Mouse (Mus musculus) stomach, embryonic 14.5 days (tissue): ENCODE results near the gene Zfp239. TPM values are rescaled to one million over a fixed set of nuclear protein-coding genes. Genes with fewer than 3 reads are reported as not detected.
"Not testable (repeated sequence)": the region's sequence is repeated elsewhere in the genome, so short reads cannot be mapped to it uniquely, and the experiment has no call there.

Source experiments
- ATAC-seq: fragments of 200-750 bp; cut with Nextera tagmentation; 2 replicates; pipeline ENCODE4 v1.8.0; 2017; ENCODE audit warnings: low read depth, moderate TSS enrichment; ENCODE audit not compliant: insufficient number of reproducible peaks, insufficient read depth, low FRiP score
- H3K27ac ChIP-seq: fragments of 300-500 bp; sonication (generic); 2 replicates; pipeline ENCODE4 v1.5.1; 2014; ENCODE audit warnings: mild to moderate bottlenecking, low read length, moderate library complexity, mixed read lengths
- H3K27me3 ChIP-seq: fragments of 300-500 bp; sonication (generic); 2 replicates; pipeline ENCODE4 v1.6.1; 2014; ENCODE audit warnings: low read length, control low read depth, mixed read lengths; ENCODE audit not compliant: control insufficient read depth, insufficient read depth
- H3K36me3 ChIP-seq: fragments of 300-500 bp; sonication (generic); 2 replicates; pipeline ENCODE4 v1.6.1; 2014; ENCODE audit warnings: mild to moderate bottlenecking, control low read depth, low read length, moderate library complexity, mixed read lengths; ENCODE audit not compliant: control insufficient read depth, insufficient read depth
- H3K4me1 ChIP-seq: fragments of 300-500 bp; sonication (generic); 2 replicates; pipeline ENCODE4 v1.6.1; 2014; ENCODE audit warnings: low read length, control low read depth, mixed read lengths; ENCODE audit not compliant: control insufficient read depth, insufficient read depth
- H3K4me2 ChIP-seq: fragments of 300-500 bp; sonication (generic); replicated peaks from 2 replicates; pipeline ENCODE4 v1.6.1; 2014; ENCODE audit warnings: low read depth, low read length, control low read depth
- H3K4me3 ChIP-seq: fragments of 300-500 bp; sonication (generic); 2 replicates; pipeline ENCODE4 v1.5.1; 2014; ENCODE audit warnings: low read depth, low read length, control low read depth
- H3K9ac ChIP-seq: fragments of 300-500 bp; sonication (generic); replicated peaks from 2 replicates; pipeline ENCODE4 v1.6.1; 2014; ENCODE audit warnings: low read depth, mild to moderate bottlenecking, control low read depth, low read length, moderate library complexity, mixed read lengths
- H3K9me3 ChIP-seq: fragments of 300-500 bp; sonication (generic); 2 replicates; pipeline ENCODE4 v1.6.1; 2016; ENCODE audit warnings: low read depth, low read length, control low read depth; ENCODE audit not compliant: control insufficient read depth
- WGBS: fragments of 180-500 bp; shearing (Covaris S2); extraction: QIAGEN DNeasy Blood & Tissue Kit; methylation state at CpG from one replicate; pipeline ENCODE4 v1.1.7; 2014; 5-methylcytosine and 5-hydroxymethylcytosine counted together
- polyA plus RNA-seq: library from polyadenylated mRNA; unstranded; fragments of >200 nt; fragmentation: Nextera tagmentation; extraction: Ambion mirVana; gene quantifications from 2 replicates; pipeline ENCODE4 v1.2.1, GENCODE M21; 2014

Gene Zfp239
- polyA plus RNA-seq, 1 experiment from 2014 or later = 7.6 TPM

DNA sequence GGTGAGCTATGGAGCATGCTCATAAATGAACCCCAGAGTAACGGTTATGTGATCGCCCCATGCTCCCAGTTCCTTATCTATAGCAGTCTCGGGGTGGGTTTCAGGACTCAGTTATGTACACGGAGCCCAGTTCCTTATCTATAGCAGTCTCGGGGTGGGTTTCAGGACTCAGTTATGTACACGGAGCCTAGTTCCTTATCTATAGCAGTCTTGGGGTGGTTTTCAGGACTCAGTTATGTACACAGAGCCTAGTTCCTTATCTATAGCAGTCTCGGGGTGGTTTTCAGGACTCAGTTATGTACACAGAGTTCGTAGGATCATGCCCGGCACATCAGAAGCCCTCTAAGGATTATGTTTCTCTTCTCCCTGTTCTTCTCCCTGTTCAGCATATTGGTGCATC lies 17.3 kb upstream of the Zfp239 start:
- no peaks in the 10 kb centered on the region for H3K9me3 ChIP-seq
- 63% methylated on average over 9 of the region's 9 CpGs for WGBS
- ATAC-seq = no peak
- no peak overlapping the region for H3K4me2 ChIP-seq
- H3K27ac ChIP-seq = no peak overlapping the region
- peaks cover 51% of the 10 kb centered on the region for H3K36me3 ChIP-seq
- H3K4me1 ChIP-seq = peaks cover 4% of the 10 kb centered on the region; the same call in 1 of the 2 replicates
- no peak overlapping the region for H3K9ac ChIP-seq
- no peaks in the 10 kb centered on the region for H3K27me3 ChIP-seq
- H3K4me3 ChIP-seq = no peak overlapping the region

DNA sequence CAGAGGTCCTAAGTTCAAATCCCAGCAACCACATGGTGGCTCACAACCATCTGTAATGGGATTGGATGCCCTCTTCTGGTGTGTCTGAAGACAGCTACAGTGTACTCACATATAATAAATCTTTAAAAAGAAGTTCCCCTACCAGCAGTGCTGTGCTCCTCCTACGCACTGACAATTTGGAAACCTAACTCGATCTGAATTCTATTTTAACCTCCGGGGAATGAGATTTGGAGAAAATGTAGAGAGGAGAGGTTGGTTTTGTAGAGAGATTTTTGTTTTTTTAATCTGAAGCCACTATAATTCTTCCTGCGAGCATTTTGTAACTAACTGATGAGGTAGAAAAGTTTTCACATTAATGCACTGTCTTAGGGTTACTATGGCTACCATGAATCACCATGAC lies 15.2 kb upstream of the Zfp239 start:
- not testable (repeated sequence) for H3K4me2 ChIP-seq, ATAC-seq, H3K4me1 ChIP-seq, H3K9me3 ChIP-seq, H3K27me3 ChIP-seq, H3K9ac ChIP-seq, H3K4me3 ChIP-seq, H3K27ac ChIP-seq
- H3K36me3 ChIP-seq = peaks cover 51% of the 10 kb centered on the region
- 93% methylated on average over 4 of the region's 4 CpGs for WGBS

DNA sequence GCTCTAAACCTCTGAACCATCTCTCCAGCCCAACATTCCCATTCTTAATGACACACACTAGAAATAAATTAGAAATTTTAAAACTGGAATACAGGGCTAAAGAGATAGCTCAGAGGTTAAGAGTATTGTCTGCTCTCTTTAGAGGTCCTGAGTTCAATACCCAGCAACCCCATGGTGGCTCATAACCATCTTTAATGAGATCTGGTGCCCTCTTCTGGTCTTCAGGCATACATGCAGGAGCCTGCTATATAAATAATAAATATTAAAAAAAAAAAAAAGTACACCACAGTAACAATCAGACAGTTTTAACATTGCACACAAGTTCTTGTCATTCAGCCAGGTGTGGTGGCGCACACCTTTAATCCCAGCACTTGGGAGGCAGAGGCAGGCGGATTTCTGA lies 14.1 kb upstream of the Zfp239 start:
- ATAC-seq = no peak
- Histone ChIP-seq H3K4me2 (no peak overlapping the region), H3K27me3 (no peaks in the 10 kb centered on the region), H3K4me3 (no peak overlapping the region), H3K27ac (no peak overlapping the region), H3K9me3 (no peaks in the 10 kb centered on the region), H3K4me1 (no peaks in the 10 kb centered on the region), H3K9ac (no peak overlapping the region), H3K36me3 (peaks cover 51% of the 10 kb centered on the region)
- 93% methylated on average over 2 of the region's 2 CpGs for WGBS

DNA sequence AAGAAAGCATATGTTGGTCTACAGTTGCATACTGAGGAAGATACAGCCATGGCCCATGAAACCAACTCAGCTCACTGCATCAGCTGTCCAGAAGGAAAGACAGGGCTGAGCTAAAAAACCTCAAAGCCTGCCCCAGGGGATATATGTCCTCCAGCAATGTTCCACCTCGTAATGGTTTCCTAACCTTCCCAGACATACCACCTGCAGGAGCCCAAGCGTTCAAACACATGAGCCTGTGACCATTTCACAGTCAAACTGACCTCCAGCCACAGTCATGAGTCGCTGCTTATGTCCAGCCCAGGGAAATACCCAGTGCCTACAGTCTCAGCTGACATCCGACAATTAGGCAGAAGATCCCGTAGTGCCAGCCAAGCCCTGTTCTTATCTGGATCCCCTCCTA lies 13.3 kb upstream of the Zfp239 start:
- H3K36me3 ChIP-seq = peaks cover 46% of the 10 kb centered on the region
- 92% methylated on average over 5 of the region's 5 CpGs for WGBS
- H3K9me3 ChIP-seq = no peaks in the 10 kb centered on the region
- no peak overlapping the region for H3K9ac ChIP-seq
- no peaks in the 10 kb centered on the region for H3K4me1 ChIP-seq
- H3K4me3 ChIP-seq = no peak overlapping the region
- H3K27me3 ChIP-seq = no peaks in the 10 kb centered on the region
- no peak overlapping the region for H3K4me2 ChIP-seq
- no peak for ATAC-seq
- H3K27ac ChIP-seq = no peak overlapping the region

DNA sequence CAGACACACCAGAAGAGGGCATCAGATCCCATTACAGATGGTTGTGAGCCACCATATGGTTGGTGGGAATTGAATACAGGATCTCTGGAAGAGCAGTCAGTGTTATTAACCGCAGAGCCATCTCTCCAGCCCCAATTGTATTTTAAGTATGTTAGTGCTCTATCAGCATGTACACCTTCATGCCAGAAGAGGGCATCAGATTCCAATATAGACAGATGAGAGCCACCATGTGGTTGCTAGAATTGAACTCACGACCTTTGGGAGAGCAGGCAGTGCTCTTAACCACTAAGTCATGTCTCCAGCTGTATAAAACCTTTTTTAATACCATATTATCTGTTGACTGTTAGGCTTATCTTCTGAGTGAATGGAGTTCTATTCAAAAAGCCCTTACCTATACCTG lies 10.2 kb upstream of the Zfp239 start:
- peaks cover 15% of the 10 kb centered on the region for H3K36me3 ChIP-seq
- no peaks in the 10 kb centered on the region for H3K9me3 ChIP-seq
- WGBS = 64% methylated on average over 2 of the region's 2 CpGs
- no peak overlapping the region for H3K27ac ChIP-seq
- no peak overlapping the region for H3K4me2 ChIP-seq
- no peak overlapping the region for H3K9ac ChIP-seq
- no peaks in the 10 kb centered on the region for H3K4me1 ChIP-seq
- no peak overlapping the region for H3K4me3 ChIP-seq
- no peaks in the 10 kb centered on the region for H3K27me3 ChIP-seq
- ATAC-seq = no peak

DNA sequence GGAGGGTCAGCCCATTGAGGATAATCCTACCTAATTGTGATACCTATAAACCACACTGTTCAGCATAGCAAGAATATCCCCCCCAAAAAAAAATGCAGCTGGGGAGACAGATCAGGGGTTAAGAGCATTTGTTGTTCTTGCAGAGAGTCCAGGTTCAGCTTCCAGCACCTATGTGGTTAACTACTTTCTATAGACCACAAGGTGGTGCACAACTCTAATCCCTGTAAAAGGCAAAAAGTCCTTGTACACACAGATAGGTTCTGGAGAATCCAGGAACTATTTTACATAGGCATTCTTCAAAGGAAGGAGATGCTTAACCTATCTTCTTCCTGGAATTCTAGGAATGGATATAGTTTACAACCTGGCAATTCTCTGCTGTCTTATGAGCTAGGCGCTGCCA lies 3.9 kb upstream of the Zfp239 start:
- no peaks in the 10 kb centered on the region for H3K36me3 ChIP-seq
- H3K9me3 ChIP-seq = no peaks in the 10 kb centered on the region
- no peak overlapping the region for H3K27ac ChIP-seq
- no peaks in the 10 kb centered on the region for H3K4me1 ChIP-seq
- no peak overlapping the region for H3K4me3 ChIP-seq
- H3K9ac ChIP-seq = no peak overlapping the region
- ATAC-seq = no peak
- H3K27me3 ChIP-seq = no peaks in the 10 kb centered on the region
- WGBS = 65% methylated on average over 1 of the region's 1 CpGs
- H3K4me2 ChIP-seq = no peak overlapping the region

DNA sequence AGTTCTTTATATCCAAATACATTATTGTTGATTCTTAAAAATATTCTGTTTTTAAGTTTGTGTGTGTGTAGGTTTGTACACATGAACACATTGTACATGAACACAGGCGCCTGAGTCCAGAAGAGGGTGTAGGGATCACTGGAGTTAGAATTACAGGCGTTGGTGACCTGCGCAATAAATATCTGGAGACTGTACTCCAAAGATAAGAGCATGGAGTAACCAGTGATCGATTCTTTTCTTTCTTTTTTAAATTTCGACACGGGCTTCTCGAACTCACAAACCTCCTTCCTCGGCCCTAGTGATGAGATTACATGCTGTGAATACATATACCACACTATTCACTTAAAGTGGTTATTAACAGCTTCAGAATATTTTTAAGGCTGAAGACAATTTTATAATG lies 565 bp downstream of the Zfp239 start:
- no peak for ATAC-seq
- H3K4me3 ChIP-seq = no peak overlapping the region
- H3K27ac ChIP-seq = no peak overlapping the region
- no peaks in the 10 kb centered on the region for H3K36me3 ChIP-seq
- WGBS = 82% methylated on average over 8 of the region's 8 CpGs
- no peaks in the 10 kb centered on the region for H3K27me3 ChIP-seq
- H3K9me3 ChIP-seq = no peaks in the 10 kb centered on the region
- H3K4me2 ChIP-seq = peak overlapping the region; percentile 80
- no peak overlapping the region for H3K9ac ChIP-seq
- H3K4me1 ChIP-seq = no peaks in the 10 kb centered on the region

DNA sequence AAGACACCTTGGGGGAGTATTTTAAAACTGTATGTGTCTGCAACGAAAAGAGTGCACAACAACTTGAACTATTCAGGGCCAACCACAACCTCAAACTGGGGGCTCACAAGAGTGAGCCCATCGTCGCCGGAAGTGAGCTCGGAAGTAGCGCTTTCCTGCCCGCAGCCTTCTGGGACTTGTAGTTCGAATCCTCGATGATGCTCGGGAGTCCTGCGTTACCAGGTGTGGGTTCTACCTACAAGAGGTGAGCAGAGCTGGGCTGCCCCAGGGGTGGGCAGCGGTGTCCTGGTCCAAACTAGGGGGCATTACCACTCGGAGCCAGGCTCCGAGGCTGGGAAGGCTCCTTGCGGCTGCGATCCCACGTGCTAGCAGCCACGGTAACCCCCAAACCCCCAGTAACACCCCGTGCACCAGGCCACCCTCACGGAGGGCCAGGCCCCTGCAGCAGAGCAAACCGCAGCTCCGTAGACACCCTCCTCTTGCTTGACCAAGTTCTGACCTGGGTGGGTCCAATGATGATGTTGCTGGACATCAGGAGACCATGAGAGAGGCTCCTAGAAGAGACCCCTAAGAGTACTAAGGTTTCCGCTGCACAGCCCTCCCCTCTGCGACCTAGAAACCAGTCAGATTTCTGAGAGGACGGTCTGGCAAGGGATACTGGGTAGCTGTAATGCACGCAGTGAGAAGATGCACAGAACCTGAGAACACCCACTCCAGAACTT lies 1.2 kb downstream of the Zfp239 start:
- Histone ChIP-seq H3K27ac (no peak overlapping the region), H3K36me3 (no peaks in the 10 kb centered on the region), H3K27me3 (no peaks in the 10 kb centered on the region), H3K4me3 (peak overlapping the region; percentile 68), H3K4me2 (peak overlapping the region; percentile 80), H3K9ac (peak overlapping the region; percentile 56), H3K4me1 (no peaks in the 10 kb centered on the region), H3K9me3 (no peaks in the 10 kb centered on the region)
- 3% methylated on average over 26 of the region's 26 CpGs for WGBS
- ATAC-seq = peak; percentile 82; the same call in 1 of the 2 replicates

DNA sequence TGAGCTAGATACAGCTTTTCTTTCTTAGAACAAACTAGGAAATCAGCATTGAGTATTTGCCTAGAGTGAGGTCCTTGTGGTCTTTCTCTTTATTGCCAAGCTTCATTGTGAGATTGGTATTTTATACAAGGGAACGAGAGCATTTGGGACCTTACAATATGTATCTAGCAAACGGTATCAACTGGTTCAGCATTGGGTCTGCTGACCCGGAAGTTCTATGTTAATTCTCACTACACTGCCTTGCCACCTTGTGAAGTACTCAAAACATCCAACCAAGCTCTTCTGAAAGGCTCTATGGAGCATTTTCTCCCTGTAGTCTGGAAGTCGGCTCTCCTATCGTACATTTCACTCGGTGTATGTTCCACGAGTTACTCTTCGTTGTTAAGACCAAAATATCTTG lies 1.9 kb downstream of the Zfp239 start:
- Histone ChIP-seq H3K4me3 (peak overlapping the region; percentile 68; the same call in 1 of the 2 replicates), H3K4me2 (peak overlapping the region; percentile 80; the same call in 1 of the 2 replicates), H3K27ac (no peak overlapping the region), H3K9ac (no peak overlapping the region), H3K27me3 (no peaks in the 10 kb centered on the region), H3K4me1 (no peaks in the 10 kb centered on the region), H3K36me3 (no peaks in the 10 kb centered on the region), H3K9me3 (no peaks in the 10 kb centered on the region)
- no peak for ATAC-seq
- 94% methylated on average over 8 of the region's 8 CpGs for WGBS
